In genomic region chr2:125885891-125886576, GRCm38 (mm10) we compare ENCODE assay signal across 21 mouse cellular contexts. TPM values are rescaled to one million over a fixed set of nuclear protein-coding genes. Genes with fewer than 3 reads are reported as not detected.
A peak's percentile ranks its signal among the peaks of the same experiment; 100 is the strongest.
DNase-seq lines count a peak whose midpoint lies in the region; ATAC-seq and TF ChIP-seq lines count a peak whose summit lies in the region.
"Had no signal": no experiment of that assay in that cellular context is flagged by ENCODE, and none has a peak within 500 bp of the region (broad histone marks: within the 10 kb centered on the region; RNA-seq: fewer than 3 reads in every experiment).

No protein-coding gene starts in this region.

- no peaks in the 10 kb centered on the region for H3K9me3 ChIP-seq in heart, embryonic 11.5 days (replicated peaks; ENCODE audit: control insufficient read depth, low read length)
- H3K9me3 ChIP-seq: embryonic facial prominence, embryonic 12.5 days; limb, embryonic 15.5 days had no signal

- H3K36me3 ChIP-seq in heart, embryonic 11.5 days (ENCODE audit: control insufficient read depth, insufficient read depth, low read length), result no peaks in the 10 kb centered on the region
- H3K36me3 ChIP-seq: embryonic facial prominence, embryonic 12.5 days; limb, embryonic 15.5 days had no signal

- no peaks in the 10 kb centered on the region for H3K4me1 ChIP-seq in heart, embryonic 11.5 days (ENCODE audit: control insufficient read depth, insufficient read depth, low read length)
- H3K4me1 ChIP-seq: embryonic facial prominence, embryonic 12.5 days; limb, embryonic 15.5 days had no signal

- no peaks in the 10 kb centered on the region for H3K27me3 ChIP-seq in heart, embryonic 11.5 days (ENCODE audit: control insufficient read depth, insufficient read depth, low read length)
- H3K27me3 ChIP-seq: embryonic facial prominence, embryonic 12.5 days; limb, embryonic 15.5 days; Patski had no signal

- no peak for TF ChIP-seq POLR2A in brain, embryonic 14.5 days (IDR thresholded peaks at IDR 0.05; ENCODE audit: borderline replicate concordance, extremely low read depth, insufficient read depth, insufficient read length, poor library complexity, severe bottlenecking)

- 78% methylated on average over 4 of the region's 4 CpGs for whole genome bisulfite sequencing in heart, embryonic 11.5 days (ENCODE audit: insufficient replicate concordance)

- TF ChIP-seq CTCF in brain, embryonic 14.5 days (IDR thresholded peaks at IDR 0.05; ENCODE audit: borderline replicate concordance, extremely low read depth, insufficient read depth, insufficient read length), result no peak

- H3K9ac ChIP-seq in heart, embryonic 11.5 days (ENCODE audit: low read depth, low read length), result no peak overlapping the region
- H3K9ac ChIP-seq: embryonic facial prominence, embryonic 12.5 days; limb, embryonic 15.5 days had no signal

- H3K4me2 ChIP-seq in heart, embryonic 11.5 days, result no peak overlapping the region
- H3K4me2 ChIP-seq: embryonic facial prominence, embryonic 12.5 days; limb, embryonic 15.5 days had no signal

- DNase-seq in cerebellum, postnatal 4 days (ENCODE audit: low spot score in 2 of 2), result no peak
- DNase-seq in layer of hippocampus, adult 11-12 months (ENCODE audit: low spot score), result peak; percentile 14
- DNase-seq in layer of hippocampus, adult 18-20 months (ENCODE audit: low spot score in 2 of 2), result no peak
- DNase-seq in brain, embryonic 14.5 days (ENCODE audit: low read depth), result peak; percentile 39
- peak; percentile 48 for DNase-seq in cerebellum, adult 9-11 months
- DNase-seq in left cerebral cortex, adult 11 months (ENCODE audit: low spot score), result no peak
- DNase-seq: adrenal gland, adult 8-10 months; gastrocnemius, adult 2 months; heart, adult 11 months; heart, postnatal 4 days; kidney, adult 2 months; kidney, postnatal 25 days; lung, postnatal 36 days; right cerebral cortex, postnatal 25 days; thymus, postnatal 4 days had no signal

- ATAC-seq in cerebellum, adult (ENCODE audit: insufficient number of reproducible peaks, low FRiP score, low TSS enrichment), result peak; percentile 88
- no peak for ATAC-seq in heart, embryonic 11.5 days (replicated peaks; ENCODE audit: insufficient number of reproducible peaks, low FRiP score, low TSS enrichment)
- ATAC-seq: midbrain, embryonic 16.5 days; Patski had no signal

- no peak overlapping the region for H3K27ac ChIP-seq in heart, embryonic 11.5 days (ENCODE audit: low read depth, low read length)
- H3K27ac ChIP-seq: embryonic facial prominence, embryonic 12.5 days; gastrocnemius, adult 2 months; limb, embryonic 15.5 days had no signal

- H3K4me3 ChIP-seq in heart, embryonic 11.5 days (ENCODE audit: low read depth, low read length), result no peak overlapping the region
- H3K4me3 ChIP-seq: embryonic facial prominence, embryonic 12.5 days; gastrocnemius, adult 2 months; limb, embryonic 15.5 days had no signal

RNA-seq across cellular contexts. Expression of gene Cops2, which starts 27.1 kb away (rescaled TPM):
- 100 to 1,000 TPM; 112 to 119 TPM for total RNA-seq in layer of hippocampus, adult 18-20 months (2021)
- polyA plus RNA-seq in brain, embryonic 14.5 days (2012; rRNA removed), result 59.5 and 66.7 TPM in 2 replicates
- 81.9 and 84.1 TPM in 2 replicates for polyA plus RNA-seq in heart, embryonic 11.5 days (2014; fragmentation: Nextera tagmentation; extraction: Ambion mirVana)

RNA-seq across cellular contexts. Expression of gene Galk2, which starts 27.1 kb away (rescaled TPM):
- 10 to 100 TPM; 30.0 to 30.2 TPM for total RNA-seq in layer of hippocampus, adult 18-20 months (2021)
- 20.1 and 21.7 TPM in 2 replicates for polyA plus RNA-seq in brain, embryonic 14.5 days (2012; rRNA removed)
- 35.2 and 38.9 TPM in 2 replicates for polyA plus RNA-seq in heart, embryonic 11.5 days (2014; fragmentation: Nextera tagmentation; extraction: Ambion mirVana)

Comparison
In these comparisons a context has a peak if more than half of its experiments do, and no peak if none do; other contexts are left out.
1. DNase-seq: peak in layer of hippocampus, adult 11-12 months (single experiment), brain, embryonic 14.5 days (single experiment) and cerebellum, adult 9-11 months (single experiment); none in cerebellum, postnatal 4 days (0 of 2), layer of hippocampus, adult 18-20 months (0 of 2) and left cerebral cortex, adult 11 months (single experiment).